Mouse (Mus musculus) stomach, postnatal 0 days (tissue): ENCODE measurements at regions not wholly inside any gene's neighbourhood (a gene's known extent, or its start where the extent isn't known, plus 50 kb on each side); places are given as distances from the start of the nearest gene placed in this dataset.

Experiments used
- ATAC-seq: fragments of 200-750 bp; cut with Nextera tagmentation; 2 replicates; pipeline ENCODE4 v1.8.0; 2017; ENCODE audit not compliant: low FRiP score, low TSS enrichment
- DNase-seq: peaks from one replicate; pipeline ENCODE4 v3.0.0-alpha.2; 2016; ENCODE audit warnings: low spot score
- H3K27ac ChIP-seq: fragments of 300-500 bp; sonication (generic); replicated peaks from 2 replicates; pipeline ENCODE4 v1.5.1; 2014; ENCODE audit warnings: mild to moderate bottlenecking, control low read depth
- H3K27me3 ChIP-seq: fragments of 300-500 bp; sonication (generic); 2 replicates; pipeline ENCODE4 v1.6.1; 2014; ENCODE audit warnings: low read length; ENCODE audit not compliant: control insufficient read depth, insufficient read depth
- H3K36me3 ChIP-seq: fragments of 300-500 bp; sonication (generic); 2 replicates; pipeline ENCODE4 v1.6.1; 2014; ENCODE audit warnings: low read length, mixed read lengths; ENCODE audit not compliant: control insufficient read depth, insufficient read depth
- H3K4me1 ChIP-seq: fragments of 300-500 bp; sonication (generic); replicated peaks from 2 replicates; pipeline ENCODE4 v1.6.1; 2014; ENCODE audit warnings: antibody characterized with exemption; ENCODE audit not compliant: control insufficient read depth, insufficient read depth
- H3K4me2 ChIP-seq: fragments of 300-500 bp; sonication (generic); replicated peaks from 2 replicates; pipeline ENCODE4 v1.6.1; 2014; ENCODE audit warnings: low read depth, mild to moderate bottlenecking, control low read depth, moderate library complexity
- H3K4me3 ChIP-seq: fragments of 300-500 bp; sonication (generic); 2 replicates; pipeline ENCODE4 v1.5.1; 2014; ENCODE audit warnings: low read depth, low read length, control low read depth
- H3K9ac ChIP-seq: fragments of 300-500 bp; sonication (generic); 2 replicates; pipeline ENCODE4 v1.6.1; 2014; ENCODE audit warnings: mild to moderate bottlenecking, low read length, control low read depth, mixed read lengths
- H3K9me3 ChIP-seq: fragments of 300-500 bp; sonication (generic); 2 replicates; pipeline ENCODE4 v1.6.1; 2016; ENCODE audit warnings: low read length; ENCODE audit not compliant: control insufficient read depth
- CTCF ChIP-seq: IDR thresholded peaks from 2 replicates; pipeline ENCODE4 v1.5.1; 2016; ENCODE audit warnings: antibody characterized with exemption, low read depth, mild to moderate bottlenecking, moderate library complexity
- EP300 ChIP-seq: optimal IDR thresholded peaks from 2 replicates; pipeline ENCODE3; 2016; ENCODE audit warnings: antibody characterized with exemption
- WGBS: fragments of 180-500 bp; shearing (Covaris S2); extraction: QIAGEN DNeasy Blood & Tissue Kit; methylation state at CpG from one replicate; pipeline ENCODE4 v1.1.7; 2014; 5-methylcytosine and 5-hydroxymethylcytosine counted together

- H3K4me2 ChIP-seq = no peak overlapping the region
- H3K27me3 ChIP-seq = no peaks in the 10 kb centered on the region
- peak; percentile 79 for TF ChIP-seq CTCF
- TF ChIP-seq EP300 = no peak
- no peak overlapping the region for H3K27ac ChIP-seq
- ATAC-seq (no peak), DNase-seq (no peak)
- no peak overlapping the region for H3K9ac ChIP-seq
- no peaks in the 10 kb centered on the region for H3K9me3 ChIP-seq
- H3K4me3 ChIP-seq = no peak overlapping the region
- no peaks in the 10 kb centered on the region for H3K36me3 ChIP-seq
- H3K4me1 ChIP-seq = no peaks in the 10 kb centered on the region
Measured at GRCm38 (mm10) chrX:145672776-145673175, 167.8 kb upstream of the Amot start.

GRCm38 (mm10) chrX:145651647-145652046 lies 146.7 kb upstream of the Amot start:
- no peak for DNase-seq
- H3K27me3 ChIP-seq = no peaks in the 10 kb centered on the region
- H3K4me1 ChIP-seq = no peaks in the 10 kb centered on the region
- TF ChIP-seq CTCF (no peak), EP300 (no peak)
- H3K9ac ChIP-seq = no peak overlapping the region
- no peak for ATAC-seq
- no peaks in the 10 kb centered on the region for H3K9me3 ChIP-seq
- H3K27ac ChIP-seq = no peak overlapping the region
- no peak overlapping the region for H3K4me3 ChIP-seq
- H3K36me3 ChIP-seq = no peaks in the 10 kb centered on the region
- WGBS = 56% methylated on average over 2 of the region's 2 CpGs
- H3K4me2 ChIP-seq = no peak overlapping the region

GRCm38 (mm10) chrX:145619649-145620048 lies 114.7 kb upstream of the Amot start:
- ATAC-seq (no peak), DNase-seq (no peak)
- Histone ChIP-seq H3K4me1 (no peaks in the 10 kb centered on the region), H3K27me3 (no peaks in the 10 kb centered on the region), H3K9ac (no peak overlapping the region), H3K9me3 (no peaks in the 10 kb centered on the region), H3K36me3 (no peaks in the 10 kb centered on the region), H3K4me2 (no peak overlapping the region), H3K4me3 (no peak overlapping the region), H3K27ac (no peak overlapping the region)
- TF ChIP-seq CTCF (no peak), EP300 (no peak)
- 33% methylated on average over 3 of the region's 3 CpGs for WGBS

GRCm38 (mm10) chrX:145602085-145602484 lies 97.1 kb upstream of the Amot start:
- Histone ChIP-seq H3K4me3 (no peak overlapping the region), H3K9me3 (no peaks in the 10 kb centered on the region), H3K27ac (no peak overlapping the region), H3K27me3 (no peaks in the 10 kb centered on the region), H3K36me3 (no peaks in the 10 kb centered on the region), H3K4me2 (no peak overlapping the region), H3K4me1 (no peaks in the 10 kb centered on the region), H3K9ac (no peak overlapping the region)
- DNase-seq (no peak), ATAC-seq (no peak)
- TF ChIP-seq CTCF (no peak), EP300 (no peak)
- 91% methylated on average over 10 of the region's 10 CpGs for WGBS

GRCm38 (mm10) chrX:145590733-145591132 lies 85.8 kb upstream of the Amot start:
- Histone ChIP-seq H3K27ac (no peak overlapping the region), H3K9me3 (no peaks in the 10 kb centered on the region), H3K27me3 (no peaks in the 10 kb centered on the region), H3K36me3 (no peaks in the 10 kb centered on the region), H3K4me2 (no peak overlapping the region), H3K4me3 (no peak overlapping the region), H3K9ac (no peak overlapping the region), H3K4me1 (no peaks in the 10 kb centered on the region)
- no peak for ATAC-seq
- 43% methylated on average over 1 of the region's 1 CpGs for WGBS
- DNase-seq = no peak
- TF ChIP-seq CTCF (no peak), EP300 (no peak)

GRCm38 (mm10) chrX:145567528-145567927 lies 62.5 kb upstream of the Amot start:
- Histone ChIP-seq H3K9ac (no peak overlapping the region), H3K27me3 (no peaks in the 10 kb centered on the region), H3K4me3 (no peak overlapping the region), H3K36me3 (no peaks in the 10 kb centered on the region), H3K27ac (no peak overlapping the region), H3K9me3 (no peaks in the 10 kb centered on the region), H3K4me2 (no peak overlapping the region), H3K4me1 (no peaks in the 10 kb centered on the region)
- DNase-seq = no peak
- TF ChIP-seq CTCF (no peak), EP300 (no peak)
- WGBS = 76% methylated on average over 3 of the region's 3 CpGs
- ATAC-seq = no peak
